Mouse (Mus musculus): ENCODE results near the gene Tpcn2. TPM values are rescaled to one million over a fixed set of nuclear protein-coding genes. Genes with fewer than 3 reads are reported as not detected.
A peak's percentile ranks its signal among the peaks of the same experiment; 100 is the strongest.

Tpcn2 gene
- total and polyA plus RNA-seq, 3 experiments = 3.7 to 7.3 (median 7.2) TPM

GRCm38 (mm10) chr7:145308866-145309265, 25.1 kb upstream of the Tpcn2 start:
- peak; percentile 5 for DNase-seq (ENCODE audit: extremely low read depth)
- peaks cover 77% of the 10 kb centered on the region for H3K27me3 ChIP-seq (replicated peaks)
- H3K36me3 ChIP-seq (replicated peaks in 1 of 2; ENCODE audit: control insufficient read depth in 1 of 2, insufficient read depth in 1 of 2, low read length in 1 of 2) = no peaks in the 10 kb centered on the region
- H3K4me2 ChIP-seq (ENCODE audit: insufficient read depth, low read depth, poor library complexity, severe bottlenecking) = no peak overlapping the region
- H3K9ac ChIP-seq (ENCODE audit: insufficient read depth, low read depth) = no peak overlapping the region
- peaks cover 3 to 14% of the 10 kb centered on the region in 2 experiments; a peak in 3 of 4 replicates for H3K4me1 ChIP-seq (ENCODE audit: control insufficient read depth in 1 of 2, insufficient read depth in 2 of 2)
- no peak overlapping the region for H3K4me3 ChIP-seq (replicated peaks in 1 of 3; ENCODE audit: low read depth in 2 of 3, low read length in 2 of 3, poor library complexity in 1 of 3)
- no peaks in the 10 kb centered on the region for H3K79me2 ChIP-seq (replicated peaks; ENCODE audit: control insufficient read depth, extremely low read depth, insufficient read depth, poor library complexity, severe bottlenecking)
- dilution Hi-C loops (cut with MboI; ENCODE audit: extremely low pct_ligation_motif_present, extremely low pct_unique_long_range_greater_than_20kb, low sequenced_read_pairs) = no loop called here
- in situ Hi-C loops (cut with MboI; ENCODE audit: low pct_ligation_motif_present, low pct_unique_long_range_greater_than_20kb, low sequenced_read_pairs) = no loop called here
- no peak overlapping the region for H3K27ac ChIP-seq (ENCODE audit: insufficient read depth, low read depth)
- H3K9me3 ChIP-seq (replicated peaks; ENCODE audit: low read length) = no peaks in the 10 kb centered on the region
- TF ChIP-seq NELFE (IDR thresholded peaks at IDR 0.05; ENCODE audit: low read depth, low read length) (no peak), RAD21 (IDR thresholded peaks at IDR 0.05; ENCODE audit: low read depth, low read length) (no peak), CHD2 (IDR thresholded peaks at IDR 0.05; ENCODE audit: low read length) (no peak), MEF2A (IDR thresholded peaks at IDR 0.05; ENCODE audit: borderline replicate concordance, low read depth, low read length) (no peak), GABPA (IDR thresholded peaks at IDR 0.05; ENCODE audit: insufficient replicate concordance, low read depth, low read length) (no peak), ETS1 (conservative IDR thresholded peaks at IDR 0.05; ENCODE audit: low read depth, low read length) (no peak), MAX (IDR thresholded peaks at IDR 0.05; ENCODE audit: low read length) (no peak), JUND (conservative IDR thresholded peaks at IDR 0.05; ENCODE audit: low read depth, low read length) (no peak), ZC3H11A (IDR thresholded peaks at IDR 0.05; ENCODE audit: low read depth, low read length) (no peak), POLR2A (IDR thresholded peaks at IDR 0.05; ENCODE audit: low read depth, low read length) (no peak), TBP (conservative IDR thresholded peaks at IDR 0.05; ENCODE audit: low read depth, low read length) (no peak), MXI1 (IDR thresholded peaks at IDR 0.05; ENCODE audit: low read depth, low read length) (no peak), CTCF (conservative IDR thresholded peaks at IDR 0.05 in 1 of 2, IDR thresholded peaks at IDR 0.05 in 1 of 2; ENCODE audit: low read depth in 2 of 2, low read length in 2 of 2) (no peak), KAT2A (IDR thresholded peaks at IDR 0.05; ENCODE audit: insufficient replicate concordance, low read length) (no peak), RCOR1 (conservative IDR thresholded peaks at IDR 0.05; ENCODE audit: low read depth, low read length) (no peak), MAZ (IDR thresholded peaks at IDR 0.05; ENCODE audit: low read depth, low read length) (no peak), POLR2AphosphoS2 (IDR thresholded peaks at IDR 0.05; ENCODE audit: low read depth, low read length) (no peak), USF1 (IDR thresholded peaks at IDR 0.05; ENCODE audit: low read depth, low read length) (no peak), CHD1 (IDR thresholded peaks at IDR 0.05; ENCODE audit: low read depth, low read length) (no peak), IRF4 (IDR thresholded peaks at IDR 0.05; ENCODE audit: low read depth, low read length) (no peak)

GRCm38 (mm10) chr7:145308061-145308675, 24.4 kb upstream of the Tpcn2 start:
- in situ Hi-C loops (cut with MboI; ENCODE audit: low pct_ligation_motif_present, low pct_unique_long_range_greater_than_20kb, low sequenced_read_pairs) = no loop called here
- Histone ChIP-seq H3K9me3 (replicated peaks; ENCODE audit: low read length) (no peaks in the 10 kb centered on the region), H3K27ac (ENCODE audit: insufficient read depth, low read depth) (no peak overlapping the region), H3K4me2 (ENCODE audit: insufficient read depth, low read depth, poor library complexity, severe bottlenecking) (no peak overlapping the region), H3K36me3 (replicated peaks in 1 of 2; ENCODE audit: control insufficient read depth in 1 of 2, insufficient read depth in 1 of 2, low read length in 1 of 2) (no peaks in the 10 kb centered on the region), H3K9ac (ENCODE audit: insufficient read depth, low read depth) (no peak overlapping the region), H3K4me3 (replicated peaks in 1 of 3; ENCODE audit: low read depth in 2 of 3, low read length in 2 of 3, poor library complexity in 1 of 3) (no peak overlapping the region), H3K4me1 (ENCODE audit: control insufficient read depth in 1 of 2, insufficient read depth in 2 of 2) (peaks cover 3 to 14% of the 10 kb centered on the region in 2 experiments; a peak in 3 of 4 replicates), H3K79me2 (replicated peaks; ENCODE audit: control insufficient read depth, extremely low read depth, insufficient read depth, poor library complexity, severe bottlenecking) (no peaks in the 10 kb centered on the region), H3K27me3 (replicated peaks) (peaks cover 84% of the 10 kb centered on the region)
- dilution Hi-C loops (cut with MboI; ENCODE audit: extremely low pct_ligation_motif_present, extremely low pct_unique_long_range_greater_than_20kb, low sequenced_read_pairs) = no loop called here
- TF ChIP-seq MAX (IDR thresholded peaks at IDR 0.05; ENCODE audit: low read length) (no peak), IRF4 (IDR thresholded peaks at IDR 0.05; ENCODE audit: low read depth, low read length) (no peak), UBTF (IDR thresholded peaks at IDR 0.05; ENCODE audit: low read depth, low read length) (no peak), E2F4 (IDR thresholded peaks at IDR 0.05; ENCODE audit: insufficient replicate concordance, low read depth, low read length) (no peak), MAFK (IDR thresholded peaks at IDR 0.05; ENCODE audit: insufficient replicate concordance, low read length) (no peak), SMC3 (IDR thresholded peaks at IDR 0.05; ENCODE audit: low read depth, low read length) (no peak), MEF2A (IDR thresholded peaks at IDR 0.05; ENCODE audit: borderline replicate concordance, low read depth, low read length) (no peak), RAD21 (IDR thresholded peaks at IDR 0.05; ENCODE audit: low read depth, low read length) (no peak), CHD1 (IDR thresholded peaks at IDR 0.05; ENCODE audit: low read depth, low read length) (no peak), ZC3H11A (IDR thresholded peaks at IDR 0.05; ENCODE audit: low read depth, low read length) (no peak)
- DNase-seq (ENCODE audit: extremely low read depth) = no peak

Measured in CH12.LX (cell line).